Mouse (Mus musculus): ENCODE measurements around the gene Mkrn2os. TPM values are rescaled to one million over a fixed set of nuclear protein-coding genes. Genes with fewer than 3 reads are reported as not detected.

Gene Mkrn2os
- total and polyA plus RNA-seq, 3 experiments = not detected

DNA sequence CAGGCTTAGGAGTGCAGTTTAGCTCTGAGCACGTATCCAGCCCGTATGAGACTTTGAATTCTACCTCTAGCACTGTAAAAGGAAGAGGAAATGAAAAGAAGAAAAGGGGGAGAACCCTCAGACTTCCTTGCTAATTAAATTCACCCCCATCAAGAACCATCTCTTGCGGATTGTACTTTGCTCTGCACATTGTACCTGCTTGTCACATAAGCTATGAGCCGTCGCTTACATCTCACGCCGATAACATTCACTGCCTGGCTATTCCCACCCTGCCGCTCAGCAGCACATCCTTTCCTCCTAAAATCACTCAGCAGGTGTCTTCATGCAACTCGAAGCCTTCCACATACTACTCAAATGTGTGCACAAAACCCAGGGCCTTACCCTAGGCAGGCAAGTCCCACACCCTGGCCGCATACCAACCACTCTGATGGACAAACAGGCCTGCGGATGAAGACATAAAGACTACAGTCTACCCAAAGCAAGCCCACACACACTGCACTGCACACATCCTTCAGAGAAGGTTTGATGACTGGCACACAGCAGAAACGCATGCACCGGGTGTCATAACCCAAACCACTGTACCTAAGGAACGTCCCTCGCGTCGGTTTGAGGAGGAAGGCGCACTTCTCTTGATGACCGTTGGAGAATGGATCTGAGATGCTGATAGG lies 550 bp downstream of the Mkrn2os start:
- Histone ChIP-seq H3K36me3 (replicated peaks) (no peaks in the 10 kb centered on the region), H3K27me3 (ENCODE audit: insufficient read depth, low read length) (peaks cover 20% of the 10 kb centered on the region), H3K9me3 (replicated peaks) (no peaks in the 10 kb centered on the region), H3K4me1 (ENCODE audit: insufficient read depth, low read depth, low read length) (peaks cover 8% of the 10 kb centered on the region; the same call in 1 of the 2 replicates), H3K4me3 (ENCODE audit: low read depth, low read length) (no peak overlapping the region)
- ATAC-seq (ENCODE audit: extremely low read depth, insufficient number of reproducible peaks, low FRiP score, poor library complexity, severe bottlenecking) (no peak), DNase-seq (ENCODE audit: low spot score) (no peak)
- no peak for TF ChIP-seq CTCF (IDR thresholded peaks at IDR 0.05; ENCODE audit: low read depth, low read length)
- TF ChIP-seq POLR2AphosphoS5 (IDR thresholded peaks at IDR 0.05; ENCODE audit: insufficient replicate concordance, low read depth, low read length) = no peak
- no peak for TF ChIP-seq GATA2 (IDR thresholded peaks at IDR 0.05; ENCODE audit: borderline replicate concordance, low read depth, low read length)
- no peak for TF ChIP-seq TAL1 (conservative IDR thresholded peaks at IDR 0.05; ENCODE audit: low read depth, low read length)
- no peak for TF ChIP-seq GATA1 (IDR thresholded peaks at IDR 0.05; ENCODE audit: borderline replicate concordance, low read length)

DNA sequence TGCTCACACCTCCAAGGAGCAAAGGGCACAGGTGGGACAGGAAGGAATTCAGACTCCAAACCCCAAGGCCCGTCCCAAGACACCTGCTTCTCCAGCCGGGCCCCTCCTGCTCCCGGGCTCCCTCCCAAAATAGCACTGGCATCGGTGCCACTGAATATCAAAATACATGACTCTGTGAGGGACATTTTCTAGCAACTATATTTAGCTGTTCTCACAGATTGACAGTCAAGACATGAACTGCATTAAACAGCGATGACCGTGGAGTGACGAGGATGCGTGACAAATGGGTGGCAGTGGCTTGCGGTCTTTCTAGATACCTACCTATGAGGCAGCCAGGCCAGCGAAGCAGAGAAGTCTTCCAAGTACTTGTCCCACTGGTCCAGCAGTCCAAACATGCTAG lies 6.1 kb downstream of the Mkrn2os start:
- Histone ChIP-seq H3K36me3 (replicated peaks) (peaks cover 9% of the 10 kb centered on the region), H3K4me1 (ENCODE audit: insufficient read depth, low read depth, low read length) (peaks cover 15% of the 10 kb centered on the region), H3K27me3 (ENCODE audit: insufficient read depth, low read length) (peaks cover 4% of the 10 kb centered on the region; the same call in 1 of the 2 replicates), H3K9me3 (replicated peaks) (no peaks in the 10 kb centered on the region), H3K4me3 (ENCODE audit: low read depth, low read length) (no peak overlapping the region)
- TF ChIP-seq CTCF (IDR thresholded peaks at IDR 0.05; ENCODE audit: low read depth, low read length) = no peak
- TF ChIP-seq POLR2AphosphoS5 (IDR thresholded peaks at IDR 0.05; ENCODE audit: insufficient replicate concordance, low read depth, low read length) = no peak
- TF ChIP-seq GATA1 (IDR thresholded peaks at IDR 0.05; ENCODE audit: borderline replicate concordance, low read length) = no peak
- no peak for TF ChIP-seq GATA2 (IDR thresholded peaks at IDR 0.05; ENCODE audit: borderline replicate concordance, low read depth, low read length)
- TF ChIP-seq TAL1 (conservative IDR thresholded peaks at IDR 0.05; ENCODE audit: low read depth, low read length) = no peak
- ATAC-seq (ENCODE audit: extremely low read depth, insufficient number of reproducible peaks, low FRiP score, poor library complexity, severe bottlenecking) = no peak
- DNase-seq (ENCODE audit: low spot score) = no peak

DNA sequence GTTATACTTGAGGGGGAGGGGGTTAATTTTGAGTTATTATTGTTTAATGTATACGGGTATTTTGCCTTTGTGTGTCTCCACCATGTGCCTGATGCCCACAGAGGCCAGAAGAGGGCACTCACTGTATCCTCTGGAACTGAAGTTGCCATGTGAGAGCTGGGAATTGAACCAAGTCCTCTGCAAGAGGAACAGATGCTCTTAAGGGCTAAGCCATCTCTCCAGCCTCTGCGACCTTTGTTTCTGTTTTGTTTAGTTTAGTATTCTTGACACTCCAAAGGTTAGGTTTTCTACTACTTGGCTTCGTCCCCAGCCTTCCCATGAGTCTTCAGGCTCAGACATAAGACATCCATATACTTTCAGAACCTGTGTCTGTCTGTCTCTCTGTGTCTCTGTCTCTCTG lies 8.2 kb downstream of the Mkrn2os start:
- H3K4me3 ChIP-seq (ENCODE audit: low read depth, low read length) = no peak overlapping the region
- no peak for ATAC-seq (ENCODE audit: extremely low read depth, insufficient number of reproducible peaks, low FRiP score, poor library complexity, severe bottlenecking)
- no peaks in the 10 kb centered on the region for H3K9me3 ChIP-seq (replicated peaks)
- no peak for DNase-seq (ENCODE audit: low spot score)
- TF ChIP-seq POLR2AphosphoS5 (IDR thresholded peaks at IDR 0.05; ENCODE audit: insufficient replicate concordance, low read depth, low read length) = no peak
- peaks cover 15% of the 10 kb centered on the region for H3K4me1 ChIP-seq (ENCODE audit: insufficient read depth, low read depth, low read length)
- H3K36me3 ChIP-seq (replicated peaks) = peaks cover 24% of the 10 kb centered on the region
- no peaks in the 10 kb centered on the region; the same call in 1 of the 2 replicates for H3K27me3 ChIP-seq (ENCODE audit: insufficient read depth, low read length)

- DNase-seq (ENCODE audit: low spot score) (no peak), ATAC-seq (ENCODE audit: extremely low read depth, insufficient number of reproducible peaks, low FRiP score, poor library complexity, severe bottlenecking) (no peak)
- Histone ChIP-seq H3K9me3 (replicated peaks) (no peaks in the 10 kb centered on the region), H3K27me3 (ENCODE audit: insufficient read depth, low read length) (no peaks in the 10 kb centered on the region; the same call in 1 of the 2 replicates), H3K4me1 (ENCODE audit: insufficient read depth, low read depth, low read length) (peaks cover 15% of the 10 kb centered on the region), H3K36me3 (replicated peaks) (peaks cover 30% of the 10 kb centered on the region), H3K4me3 (ENCODE audit: low read depth, low read length) (no peak overlapping the region)
- TF ChIP-seq POLR2AphosphoS5 (IDR thresholded peaks at IDR 0.05; ENCODE audit: insufficient replicate concordance, low read depth, low read length) (no peak), TAL1 (conservative IDR thresholded peaks at IDR 0.05; ENCODE audit: low read depth, low read length) (no peak), GATA2 (IDR thresholded peaks at IDR 0.05; ENCODE audit: borderline replicate concordance, low read depth, low read length) (no peak), GATA1 (IDR thresholded peaks at IDR 0.05; ENCODE audit: borderline replicate concordance, low read length) (no peak), CTCF (IDR thresholded peaks at IDR 0.05; ENCODE audit: low read depth, low read length) (no peak)
Measured at GRCm38 (mm10) chr6:115583430-115584125, 8.8 kb downstream of the Mkrn2os start.

- Histone ChIP-seq H3K9me3 (replicated peaks) (no peaks in the 10 kb centered on the region), H3K27me3 (ENCODE audit: insufficient read depth, low read length) (no peaks in the 10 kb centered on the region), H3K4me3 (ENCODE audit: low read depth, low read length) (no peak overlapping the region), H3K36me3 (replicated peaks) (peaks cover 40% of the 10 kb centered on the region), H3K4me1 (ENCODE audit: insufficient read depth, low read depth, low read length) (peaks cover 13% of the 10 kb centered on the region)
- no peak for ATAC-seq (ENCODE audit: extremely low read depth, insufficient number of reproducible peaks, low FRiP score, poor library complexity, severe bottlenecking)
- TF ChIP-seq POLR2AphosphoS5 (IDR thresholded peaks at IDR 0.05; ENCODE audit: insufficient replicate concordance, low read depth, low read length) (no peak), TAL1 (conservative IDR thresholded peaks at IDR 0.05; ENCODE audit: low read depth, low read length) (no peak), GATA1 (IDR thresholded peaks at IDR 0.05; ENCODE audit: borderline replicate concordance, low read length) (no peak), CTCF (IDR thresholded peaks at IDR 0.05; ENCODE audit: low read depth, low read length) (no peak), GATA2 (IDR thresholded peaks at IDR 0.05; ENCODE audit: borderline replicate concordance, low read depth, low read length) (no peak)
- no peak for DNase-seq (ENCODE audit: low spot score)
Measured at GRCm38 (mm10) chr6:115582328-115583115, 9.9 kb downstream of the Mkrn2os start.

DNA sequence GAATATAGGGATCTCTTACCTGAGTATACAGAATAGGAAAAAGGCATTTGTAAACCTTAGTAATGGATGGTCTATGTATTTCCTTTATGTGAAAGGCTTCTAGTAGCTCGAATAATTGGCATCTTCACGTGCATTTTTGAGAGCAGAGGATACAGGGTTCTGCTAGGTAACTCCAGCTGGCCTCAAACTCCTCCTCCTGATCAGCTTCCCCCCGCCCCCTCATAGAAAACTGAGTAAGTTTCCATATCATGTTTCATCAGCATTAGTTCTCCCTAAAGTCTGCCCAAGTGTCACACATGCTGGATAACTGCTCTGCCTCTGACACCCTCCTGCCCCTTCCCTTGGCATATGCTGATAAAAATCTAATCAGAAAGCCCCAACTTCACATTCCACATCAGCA lies 11.6 kb downstream of the Mkrn2os start:
- Histone ChIP-seq H3K36me3 (replicated peaks) (peaks cover 57% of the 10 kb centered on the region), H3K27me3 (ENCODE audit: insufficient read depth, low read length) (no peaks in the 10 kb centered on the region), H3K4me3 (ENCODE audit: low read depth, low read length) (no peak overlapping the region), H3K9me3 (replicated peaks) (no peaks in the 10 kb centered on the region), H3K4me1 (ENCODE audit: insufficient read depth, low read depth, low read length) (peaks cover 13% of the 10 kb centered on the region)
- DNase-seq (ENCODE audit: low spot score) (no peak), ATAC-seq (ENCODE audit: extremely low read depth, insufficient number of reproducible peaks, low FRiP score, poor library complexity, severe bottlenecking) (no peak)
- TF ChIP-seq GATA2 (IDR thresholded peaks at IDR 0.05; ENCODE audit: borderline replicate concordance, low read depth, low read length) (no peak), POLR2AphosphoS5 (IDR thresholded peaks at IDR 0.05; ENCODE audit: insufficient replicate concordance, low read depth, low read length) (no peak), GATA1 (IDR thresholded peaks at IDR 0.05; ENCODE audit: borderline replicate concordance, low read length) (no peak), TAL1 (conservative IDR thresholded peaks at IDR 0.05; ENCODE audit: low read depth, low read length) (no peak), CTCF (IDR thresholded peaks at IDR 0.05; ENCODE audit: low read depth, low read length) (no peak)

All from G1E (cell line).